Mouse (Mus musculus) liver, embryonic 12.5 days (tissue): Measurements from ENCODE around the gene Gm17657. TPM values are rescaled to one million over a fixed set of nuclear protein-coding genes. Genes with fewer than 3 reads are reported as not detected.

Source experiments
- ATAC-seq: fragments of 200-750 bp; cut with Nextera tagmentation; 2 replicates; pipeline ENCODE4 v1.8.0; 2017; ENCODE audit warnings: moderate number of reproducible peaks, mild to moderate bottlenecking, moderate library complexity
- H3K27ac ChIP-seq: fragments of 300-500 bp; sonication (generic); 2 replicates; pipeline ENCODE4 v1.5.1; 2016; ENCODE audit warnings: mild to moderate bottlenecking
- H3K27me3 ChIP-seq: fragments of 300-500 bp; sonication (generic); replicated peaks from 2 replicates; pipeline ENCODE4 v1.6.1; 2016; ENCODE audit warnings: mild to moderate bottlenecking, moderate library complexity
- H3K36me3 ChIP-seq: fragments of 300-500 bp; sonication (generic); 2 replicates; pipeline ENCODE4 v1.6.1; 2016; ENCODE audit warnings: mild to moderate bottlenecking, moderate library complexity
- H3K4me1 ChIP-seq: fragments of 300-500 bp; sonication (generic); 2 replicates; pipeline ENCODE4 v1.6.1; 2016
- H3K4me2 ChIP-seq: fragments of 300-500 bp; sonication (generic); 2 replicates; pipeline ENCODE4 v1.6.1; 2016; ENCODE audit warnings: mild to moderate bottlenecking, moderate library complexity
- H3K4me3 ChIP-seq: fragments of 300-500 bp; sonication (generic); 2 replicates; pipeline ENCODE4 v1.5.1; 2016; ENCODE audit warnings: mild to moderate bottlenecking, moderate library complexity
- H3K9ac ChIP-seq: fragments of 300-500 bp; sonication (generic); 2 replicates; pipeline ENCODE4 v1.6.1; 2016; ENCODE audit warnings: mild to moderate bottlenecking, moderate library complexity
- H3K9me3 ChIP-seq: fragments of 300-500 bp; sonication (generic); replicated peaks from 2 replicates; pipeline ENCODE4 v1.6.1; 2016; ENCODE audit warnings: mild to moderate bottlenecking, moderate library complexity
- WGBS: fragments of 180-500 bp; shearing (Covaris S2); methylation state at CpG from one replicate; pipeline ENCODE4 v1.1.7; 2016; ENCODE audit not compliant: insufficient replicate concordance; 5-methylcytosine and 5-hydroxymethylcytosine counted together
- polyA plus RNA-seq: library from polyadenylated mRNA; unstranded; fragments of >200 nt; fragmentation: Nextera tagmentation; extraction: Ambion mirVana; gene quantifications from 2 replicates; pipeline ENCODE4 v1.2.1, GENCODE M21; 2016

Gm17657 gene
- polyA plus RNA-seq, 1 experiment from 2014 or later, result not detected

- ATAC-seq, result no peak
- no peaks in the 10 kb centered on the region for H3K27me3 ChIP-seq
- H3K4me3 ChIP-seq, result no peak overlapping the region
- 79% methylated on average over 6 of the region's 6 CpGs for WGBS
- H3K4me1 ChIP-seq, result no peaks in the 10 kb centered on the region
- no peak overlapping the region for H3K9ac ChIP-seq
- H3K9me3 ChIP-seq, result no peaks in the 10 kb centered on the region
- H3K4me2 ChIP-seq, result no peak overlapping the region
- H3K36me3 ChIP-seq, result peaks cover 76% of the 10 kb centered on the region
- H3K27ac ChIP-seq, result no peak overlapping the region
These were observed 20.4 kb upstream of the Gm17657 start for GRCm38 (mm10) chr17:29569831-29570230.

GRCm38 (mm10) chr17:29568435-29568834, 19.0 kb upstream of the Gm17657 start:
- H3K27ac ChIP-seq, result no peak overlapping the region
- WGBS, result 88% methylated on average over 15 of the region's 15 CpGs
- H3K36me3 ChIP-seq, result peaks cover 70% of the 10 kb centered on the region

GRCm38 (mm10) chr17:29565521-29565920, 16.1 kb upstream of the Gm17657 start:
- Histone ChIP-seq H3K4me2 (no peak overlapping the region), H3K27me3 (no peaks in the 10 kb centered on the region), H3K27ac (no peak overlapping the region), H3K9me3 (no peaks in the 10 kb centered on the region), H3K9ac (no peak overlapping the region), H3K36me3 (peaks cover 42% of the 10 kb centered on the region), H3K4me3 (no peak overlapping the region), H3K4me1 (no peaks in the 10 kb centered on the region)
- ATAC-seq, result no peak
- 98% methylated on average over 5 of the region's 5 CpGs for WGBS

More at GRCm38 (mm10) chr17:29568435-29568834, 19.0 kb upstream of the Gm17657 start:
- Histone ChIP-seq H3K27me3 (no peaks in the 10 kb centered on the region), H3K4me1 (no peaks in the 10 kb centered on the region), H3K9ac (no peak overlapping the region), H3K4me3 (no peak overlapping the region), H3K9me3 (no peaks in the 10 kb centered on the region), H3K4me2 (no peak overlapping the region)
- ATAC-seq, result no peak

GRCm38 (mm10) chr17:29558476-29558875, 9.0 kb upstream of the Gm17657 start:
- no peaks in the 10 kb centered on the region for H3K9me3 ChIP-seq
- 68% methylated on average over 5 of the region's 5 CpGs for WGBS
- H3K4me3 ChIP-seq, result no peak overlapping the region
- ATAC-seq, result no peak
- no peak overlapping the region for H3K27ac ChIP-seq
- H3K9ac ChIP-seq, result no peak overlapping the region
- 0 out of 2 replicates have a peak, but pooled peaks cover 2% of the 10 kb centered on the region for H3K36me3 ChIP-seq
- no peaks in the 10 kb centered on the region for H3K27me3 ChIP-seq
- H3K4me1 ChIP-seq, result peaks cover 23% of the 10 kb centered on the region
- no peak overlapping the region for H3K4me2 ChIP-seq

- Histone ChIP-seq H3K9ac (no peak overlapping the region), H3K36me3 (0 out of 2 replicates have a peak, but pooled peaks cover 2% of the 10 kb centered on the region), H3K27ac (no peak overlapping the region), H3K4me3 (no peak overlapping the region), H3K9me3 (no peaks in the 10 kb centered on the region), H3K27me3 (no peaks in the 10 kb centered on the region), H3K4me1 (peaks cover 27% of the 10 kb centered on the region), H3K4me2 (no peak overlapping the region)
- no peak for ATAC-seq
- WGBS, result 73% methylated on average over 7 of the region's 7 CpGs
These were observed 7.5 kb upstream of the Gm17657 start for GRCm38 (mm10) chr17:29556893-29557292.

- H3K27me3 ChIP-seq, result no peaks in the 10 kb centered on the region
- no peak overlapping the region for H3K4me3 ChIP-seq
- H3K36me3 ChIP-seq, result 0 out of 2 replicates have a peak, but pooled peaks cover 2% of the 10 kb centered on the region
- H3K27ac ChIP-seq, result no peak overlapping the region
- H3K9ac ChIP-seq, result no peak overlapping the region
- ATAC-seq, result no peak
- H3K4me2 ChIP-seq, result no peak overlapping the region
- H3K4me1 ChIP-seq, result peaks cover 30% of the 10 kb centered on the region
- 79% methylated on average over 10 of the region's 10 CpGs for WGBS
- no peaks in the 10 kb centered on the region for H3K9me3 ChIP-seq
These were observed 7.0 kb upstream of the Gm17657 start for GRCm38 (mm10) chr17:29556456-29556855.

GRCm38 (mm10) chr17:29554176-29554575, 4.7 kb upstream of the Gm17657 start:
- no peaks in the 10 kb centered on the region for H3K9me3 ChIP-seq
- no peaks in the 10 kb centered on the region for H3K36me3 ChIP-seq
- H3K27ac ChIP-seq, result peak overlapping the region; percentile 33; the same call in 1 of the 2 replicates
- no peak overlapping the region for H3K9ac ChIP-seq
- no peak overlapping the region for H3K4me2 ChIP-seq
- no peaks in the 10 kb centered on the region for H3K27me3 ChIP-seq
- H3K4me1 ChIP-seq, result peaks cover 52% of the 10 kb centered on the region
- H3K4me3 ChIP-seq, result no peak overlapping the region
- ATAC-seq, result no peak

- Histone ChIP-seq H3K27me3 (no peaks in the 10 kb centered on the region), H3K27ac (no peak within 1 kb of the TSS), H3K4me3 (0 out of 2 replicates have a peak within 1 kb of the TSS, but pooled peaks have one; percentile 94), H3K9me3 (no peaks in the 10 kb centered on the region), H3K4me2 (peak within 1 kb of the TSS; percentile 97), H3K9ac (0 out of 2 replicates have a peak within 1 kb of the TSS, but pooled peaks have one; percentile 12), H3K36me3 (no peaks in the 10 kb centered on the region), H3K4me1 (peaks cover 56% of the 10 kb centered on the region)
- 83% methylated on average over 5 of the region's 5 CpGs for WGBS
- ATAC-seq, result no peak
These were observed 2.8 kb upstream of the Gm17657 start, which contains the start of gene Tmem217 for GRCm38 (mm10) chr17:29552162-29552732. TSS of gene Tmem217 (minus strand) at chr17:29552385.

GRCm38 (mm10) chr17:29551019-29551418, 1.6 kb upstream of the Gm17657 start:
- Histone ChIP-seq H3K27ac (no peak overlapping the region), H3K9me3 (no peaks in the 10 kb centered on the region), H3K27me3 (no peaks in the 10 kb centered on the region), H3K36me3 (no peaks in the 10 kb centered on the region), H3K9ac (0 out of 2 replicates have a peak overlapping the region, but pooled peaks have one; percentile 12), H3K4me3 (peak overlapping the region; percentile 94), H3K4me2 (peak overlapping the region; percentile 97), H3K4me1 (peaks cover 47% of the 10 kb centered on the region)
- no peak for ATAC-seq
- whole genome bisulfite sequencing, result 14% methylated on average over 6 of the region's 6 CpGs

GRCm38 (mm10) chr17:29548994-29549393, 444 bp downstream of the Gm17657 start:
- Histone ChIP-seq H3K9me3 (no peaks in the 10 kb centered on the region), H3K9ac (0 out of 2 replicates have a peak overlapping the region, but pooled peaks have one; percentile 91), H3K4me1 (peaks cover 38% of the 10 kb centered on the region), H3K36me3 (no peaks in the 10 kb centered on the region), H3K4me3 (peak overlapping the region; percentile 94), H3K4me2 (peak overlapping the region; percentile 97), H3K27ac (0 out of 2 replicates have a peak overlapping the region, but pooled peaks have one; percentile 65), H3K27me3 (no peaks in the 10 kb centered on the region)
- 31% methylated on average over 8 of the region's 8 CpGs for WGBS
- ATAC-seq, result no peak

GRCm38 (mm10) chr17:29548494-29548893, 944 bp downstream of the Gm17657 start:
- no peak overlapping the region for H3K27ac ChIP-seq
- 46% methylated on average over 3 of the region's 3 CpGs for WGBS
- H3K4me3 ChIP-seq, result no peak overlapping the region
- H3K27me3 ChIP-seq, result no peaks in the 10 kb centered on the region
- H3K4me1 ChIP-seq, result peaks cover 34% of the 10 kb centered on the region
- no peaks in the 10 kb centered on the region for H3K36me3 ChIP-seq
- H3K4me2 ChIP-seq, result no peak overlapping the region
- no peak overlapping the region for H3K9ac ChIP-seq
- no peak for ATAC-seq
- H3K9me3 ChIP-seq, result no peaks in the 10 kb centered on the region

- 86% methylated on average over 5 of the region's 5 CpGs for WGBS
- no peaks in the 10 kb centered on the region for H3K27me3 ChIP-seq
- H3K4me3 ChIP-seq, result no peak overlapping the region
- H3K9me3 ChIP-seq, result no peaks in the 10 kb centered on the region
- no peak for ATAC-seq
- H3K4me2 ChIP-seq, result no peak overlapping the region
- no peaks in the 10 kb centered on the region for H3K36me3 ChIP-seq
- H3K27ac ChIP-seq, result no peak overlapping the region
- peaks cover 15% of the 10 kb centered on the region for H3K4me1 ChIP-seq
- no peak overlapping the region for H3K9ac ChIP-seq
These were observed 4.2 kb downstream of the Gm17657 start for GRCm38 (mm10) chr17:29545241-29545640.
